Mouse (Mus musculus): ENCODE data around the gene Cyp8b1.

GRCm38 (mm10) chr9:121926634-121927405 lies 10.7 kb upstream of the Cyp8b1 start:
- TF ChIP-seq CTCF (IDR thresholded peaks at IDR 0.05; ENCODE audit: borderline replicate concordance, insufficient read depth, low read depth, low read length) (no peak), POLR2A (IDR thresholded peaks at IDR 0.05; ENCODE audit: borderline replicate concordance, insufficient read depth, low read length) (no peak)

Measured in cerebellum, adult 2 months (tissue).